Mouse (Mus musculus) testis, postnatal 14 days (tissue): ENCODE results near the gene Rbfox2.

Experiments
- DNase-seq: peaks from one replicate; pipeline ENCODE4 v3.0.0; 2021; ENCODE audit warnings: low spot score

Rbfox2 gene

GRCm38 (mm10) chr15:77029331-77029991 is 277.3 kb downstream of the Rbfox2 start:
- DNase-seq: peak; percentile 63
